Mouse (Mus musculus): ENCODE data around the gene Tinagl1. TPM values are rescaled to one million over a fixed set of nuclear protein-coding genes. Genes with fewer than 3 reads are reported as not detected.

Gene Tinagl1
- 65.6 and 72.9 TPM in 2 replicates for polyA plus RNA-seq (2015; fragmentation: Nextera tagmentation; extraction: Ambion mirVana)

DNA sequence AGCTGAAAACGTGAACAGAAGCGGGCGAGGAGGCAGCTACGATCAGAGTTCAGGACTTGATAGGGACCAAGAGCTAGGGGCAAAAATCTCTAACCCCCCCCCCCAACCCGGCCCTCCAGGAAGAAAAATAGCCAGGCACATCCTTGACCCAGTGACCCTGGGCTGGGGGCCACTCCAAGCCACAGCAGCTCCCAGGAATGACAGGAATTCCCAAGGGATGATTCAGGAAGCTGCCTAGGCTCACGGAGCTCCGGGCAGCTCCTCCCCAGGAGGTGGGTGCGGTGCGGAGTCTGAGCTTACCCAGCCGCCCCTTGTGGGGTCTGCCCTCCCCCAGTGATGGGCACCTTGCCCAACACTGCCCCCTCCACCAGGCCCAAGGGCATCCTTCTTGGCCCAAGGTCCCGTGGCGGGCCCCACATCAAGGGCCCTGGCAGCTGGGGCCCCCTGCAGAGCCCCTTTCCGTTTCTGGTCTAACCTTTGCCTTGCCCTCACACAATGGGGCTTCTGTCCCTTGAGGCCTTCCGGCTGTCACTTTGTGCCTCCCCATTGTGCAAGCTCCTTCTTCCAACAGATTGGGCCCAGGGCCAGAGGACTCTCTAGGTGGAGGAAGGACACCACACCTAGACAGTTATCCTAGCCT lies at the start of gene Tinagl1:
Tinagl1 (minus strand) TSS at position 51 of the 640 bp plus-strand sequence.
- Histone ChIP-seq H3K9me3 (no peaks in the 10 kb centered on the region), H3K27me3 (replicated peaks) (peaks cover 4% of the 10 kb centered on the region), H3K36me3 (no peaks in the 10 kb centered on the region), H3K4me3 (replicated peaks) (peak within 1 kb of the TSS; percentile 39), H3K27ac (peak within 1 kb of the TSS; percentile 78), H3K4me2 (replicated peaks) (peak within 1 kb of the TSS; percentile 69), H3K4me1 (replicated peaks) (peaks cover 56% of the 10 kb centered on the region), H3K9ac (peak within 1 kb of the TSS; percentile 46)
- ATAC-seq = peak; percentile 59
- whole genome bisulfite sequencing = 3% methylated on average over 14 of the region's 14 CpGs

DNA sequence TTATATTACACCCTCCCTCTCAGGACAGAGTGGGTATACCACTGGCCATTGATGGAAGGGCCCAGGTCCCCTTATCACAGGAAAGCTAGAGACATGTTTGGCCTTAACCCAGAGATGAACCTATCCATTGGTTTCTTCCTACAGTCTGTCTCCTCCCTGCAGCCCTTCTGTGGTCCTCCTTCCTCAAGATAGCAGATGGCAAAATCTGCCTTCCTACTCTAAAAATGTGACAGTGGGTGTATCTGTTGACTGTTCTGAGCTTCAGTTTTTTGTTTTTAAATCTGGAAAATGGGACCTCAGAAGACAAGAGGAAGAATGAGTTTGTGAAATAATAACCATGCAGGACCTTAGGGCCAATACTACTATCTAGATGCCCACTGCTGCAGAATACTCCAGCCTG lies 49.1 kb upstream of the Tinagl1 start:
- ATAC-seq = no peak
- H3K4me2 ChIP-seq (replicated peaks) = no peak overlapping the region
- no peaks in the 10 kb centered on the region for H3K9me3 ChIP-seq
- no peaks in the 10 kb centered on the region for H3K36me3 ChIP-seq
- H3K27ac ChIP-seq = no peak overlapping the region
- H3K4me1 ChIP-seq (replicated peaks) = no peaks in the 10 kb centered on the region
- no peak overlapping the region for H3K4me3 ChIP-seq (replicated peaks)
- no peak overlapping the region for H3K9ac ChIP-seq
- H3K27me3 ChIP-seq (replicated peaks) = no peaks in the 10 kb centered on the region

DNA sequence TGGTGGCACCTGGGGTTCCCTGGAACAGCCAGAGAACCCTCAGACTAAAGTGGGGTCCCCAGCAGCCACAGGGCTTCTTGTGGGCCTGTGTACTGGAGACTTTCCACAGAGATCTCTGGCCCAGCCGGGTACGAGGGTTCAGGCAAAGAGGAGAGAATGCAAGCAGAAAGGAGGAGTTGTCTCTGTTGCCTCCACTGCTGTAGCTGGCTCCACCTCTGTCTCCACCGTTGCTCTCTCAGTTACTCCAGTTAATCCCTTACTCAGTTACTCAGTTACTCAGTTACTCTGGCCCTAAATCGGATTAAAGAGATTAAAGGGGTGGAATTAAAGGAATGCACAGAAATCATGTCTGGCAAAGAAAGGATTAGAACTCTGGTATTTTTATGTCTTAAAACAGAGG lies 47.3 kb upstream of the Tinagl1 start, which contains the start of gene Gm853:
Gm853 (minus strand) TSS at position 223 of the 400 bp plus-strand sequence.
- ATAC-seq = no peak
- H3K9ac ChIP-seq = no peak within 1 kb of the TSS
- no peaks in the 10 kb centered on the region for H3K4me1 ChIP-seq (replicated peaks)
- H3K9me3 ChIP-seq = no peaks in the 10 kb centered on the region
- H3K4me3 ChIP-seq (replicated peaks) = no peak within 1 kb of the TSS
- no peaks in the 10 kb centered on the region for H3K36me3 ChIP-seq
- no peak within 1 kb of the TSS for H3K4me2 ChIP-seq (replicated peaks)
- H3K27ac ChIP-seq = no peak within 1 kb of the TSS
- H3K27me3 ChIP-seq (replicated peaks) = no peaks in the 10 kb centered on the region
- 59% methylated on average over 4 of the region's 4 CpGs for WGBS

DNA sequence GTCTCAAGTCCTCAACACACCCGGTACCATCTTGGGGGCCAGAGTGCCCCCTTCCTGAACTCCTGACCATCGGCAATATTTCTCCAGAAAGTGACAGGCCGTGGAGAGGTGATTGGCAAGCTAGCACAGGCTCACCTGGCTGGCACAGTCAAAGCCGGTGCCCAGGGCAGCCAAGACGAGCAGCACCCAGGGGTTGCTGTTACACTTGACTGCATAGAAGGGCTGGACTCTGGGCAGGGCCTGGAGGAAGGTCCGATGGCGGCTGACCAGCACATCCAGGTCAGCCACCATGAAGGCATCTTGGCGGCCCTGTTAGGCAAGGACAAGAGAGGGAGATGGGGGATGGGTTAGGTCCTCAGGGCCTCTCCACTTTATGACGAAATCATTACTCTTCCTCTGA lies 45.3 kb upstream of the Tinagl1 start:
- Histone ChIP-seq H3K4me2 (replicated peaks) (no peak overlapping the region), H3K4me3 (replicated peaks) (no peak overlapping the region), H3K27me3 (replicated peaks) (no peaks in the 10 kb centered on the region), H3K27ac (no peak overlapping the region), H3K9me3 (no peaks in the 10 kb centered on the region), H3K36me3 (no peaks in the 10 kb centered on the region), H3K9ac (no peak overlapping the region), H3K4me1 (replicated peaks) (no peaks in the 10 kb centered on the region)
- ATAC-seq = no peak
- 87% methylated on average over 9 of the region's 9 CpGs for WGBS

DNA sequence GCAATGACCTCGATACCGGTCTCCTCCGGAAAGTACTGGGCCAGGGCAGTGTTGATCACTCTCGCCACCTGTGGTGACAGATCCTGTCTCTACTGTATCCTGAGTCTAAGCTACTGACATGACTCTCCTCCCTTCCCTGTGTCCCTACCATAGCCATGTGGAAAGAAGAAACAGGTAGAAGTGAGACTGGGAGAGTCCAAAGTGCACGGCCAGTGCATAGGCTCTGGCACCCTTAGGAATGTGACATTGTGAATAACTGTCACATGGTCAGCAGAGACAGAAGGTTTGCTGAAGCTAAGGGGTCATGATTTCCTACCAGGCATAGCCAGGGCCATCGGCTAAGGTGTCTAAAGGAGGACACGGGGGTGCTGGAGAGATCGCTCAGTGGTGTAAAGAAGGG lies 40.5 kb upstream of the Tinagl1 start:
- Histone ChIP-seq H3K4me2 (replicated peaks) (no peak overlapping the region), H3K4me1 (replicated peaks) (no peaks in the 10 kb centered on the region), H3K9ac (no peak overlapping the region), H3K9me3 (no peaks in the 10 kb centered on the region), H3K4me3 (replicated peaks) (no peak overlapping the region), H3K27me3 (replicated peaks) (no peaks in the 10 kb centered on the region), H3K36me3 (no peaks in the 10 kb centered on the region), H3K27ac (no peak overlapping the region)
- peak; percentile 53; the same call in 1 of the 2 replicates for ATAC-seq
- WGBS = 82% methylated on average over 8 of the region's 8 CpGs

DNA sequence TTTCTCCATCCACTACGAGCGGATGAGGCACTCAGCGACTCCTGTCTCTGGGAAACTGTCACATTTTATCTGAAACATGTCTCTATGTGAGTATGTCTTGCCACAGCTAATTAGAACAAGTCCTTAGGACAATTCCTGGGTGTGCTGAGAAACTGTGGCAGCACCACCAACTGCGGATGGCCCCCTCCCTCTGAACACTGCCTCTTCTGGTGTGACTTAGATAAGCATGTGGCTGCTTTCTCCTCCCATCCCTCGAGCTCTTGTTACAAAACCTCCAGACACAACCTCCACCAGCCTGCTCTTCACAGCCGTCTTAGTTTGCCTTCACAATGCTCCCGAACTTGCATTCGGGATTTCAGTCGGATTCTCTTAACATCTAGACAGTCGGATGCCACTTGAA lies 38.9 kb upstream of the Tinagl1 start:
- Histone ChIP-seq H3K9me3 (no peaks in the 10 kb centered on the region), H3K4me2 (replicated peaks) (no peak overlapping the region), H3K36me3 (no peaks in the 10 kb centered on the region), H3K9ac (no peak overlapping the region), H3K27me3 (replicated peaks) (no peaks in the 10 kb centered on the region), H3K27ac (no peak overlapping the region), H3K4me3 (replicated peaks) (no peak overlapping the region), H3K4me1 (replicated peaks) (no peaks in the 10 kb centered on the region)
- 70% methylated on average over 10 of the region's 10 CpGs for WGBS
- no peak for ATAC-seq

DNA sequence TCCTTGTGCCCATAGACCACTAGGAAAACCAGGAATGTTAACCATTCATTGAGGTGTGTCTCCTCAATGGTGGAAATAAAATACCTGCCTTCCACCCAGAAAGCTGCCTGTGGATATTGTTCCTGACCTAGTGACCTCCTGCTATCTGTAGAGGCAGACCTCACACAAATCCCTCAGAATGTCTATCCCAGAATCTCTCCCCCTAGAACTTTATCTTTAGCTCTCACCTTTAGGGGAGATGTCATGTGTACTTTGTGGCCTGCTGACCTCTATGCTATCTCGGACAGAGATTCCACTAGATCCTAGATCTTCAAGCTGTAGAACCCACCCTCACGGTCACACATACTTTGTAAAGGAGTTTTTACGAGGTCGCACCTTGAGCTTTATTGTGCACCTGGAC lies 38.3 kb upstream of the Tinagl1 start:
- WGBS = 64% methylated on average over 4 of the region's 4 CpGs
- H3K9ac ChIP-seq = no peak overlapping the region

DNA sequence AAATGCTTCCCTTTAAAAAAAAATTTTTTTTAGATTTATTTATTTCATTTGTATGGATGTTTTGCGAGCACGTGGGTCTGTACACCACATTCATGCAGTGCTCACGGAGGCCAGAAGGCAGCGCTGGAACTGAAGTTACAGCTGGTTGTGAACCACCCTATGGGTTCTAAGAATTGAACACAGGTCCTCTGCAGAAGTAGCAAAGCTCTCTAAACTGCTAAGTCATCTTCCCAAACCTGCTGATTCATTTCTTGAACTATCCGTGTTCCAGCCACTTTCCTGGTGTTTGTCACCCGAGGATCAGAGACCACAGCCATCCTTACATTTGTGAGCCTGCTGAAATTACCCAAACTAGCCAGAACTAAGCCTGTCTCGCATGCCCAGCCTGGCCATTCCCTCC lies 37.5 kb upstream of the Tinagl1 start:
- no peak for ATAC-seq
- no peak overlapping the region for H3K4me2 ChIP-seq (replicated peaks)
- no peak overlapping the region for H3K9ac ChIP-seq
- H3K4me1 ChIP-seq (replicated peaks) = no peaks in the 10 kb centered on the region
- H3K27me3 ChIP-seq (replicated peaks) = no peaks in the 10 kb centered on the region
- H3K36me3 ChIP-seq = no peaks in the 10 kb centered on the region
- 74% methylated on average over 7 of the region's 7 CpGs for WGBS
- H3K27ac ChIP-seq = no peak overlapping the region
- no peak overlapping the region for H3K4me3 ChIP-seq (replicated peaks)
- no peaks in the 10 kb centered on the region for H3K9me3 ChIP-seq

More for the DNA sequence above, 38.3 kb upstream of the Tinagl1 start:
- no peaks in the 10 kb centered on the region for H3K4me1 ChIP-seq (replicated peaks)
- no peak for ATAC-seq
- no peaks in the 10 kb centered on the region for H3K27me3 ChIP-seq (replicated peaks)
- H3K36me3 ChIP-seq = no peaks in the 10 kb centered on the region
- H3K4me3 ChIP-seq (replicated peaks) = no peak overlapping the region
- no peak overlapping the region for H3K27ac ChIP-seq
- no peak overlapping the region for H3K4me2 ChIP-seq (replicated peaks)
- no peaks in the 10 kb centered on the region for H3K9me3 ChIP-seq

DNA sequence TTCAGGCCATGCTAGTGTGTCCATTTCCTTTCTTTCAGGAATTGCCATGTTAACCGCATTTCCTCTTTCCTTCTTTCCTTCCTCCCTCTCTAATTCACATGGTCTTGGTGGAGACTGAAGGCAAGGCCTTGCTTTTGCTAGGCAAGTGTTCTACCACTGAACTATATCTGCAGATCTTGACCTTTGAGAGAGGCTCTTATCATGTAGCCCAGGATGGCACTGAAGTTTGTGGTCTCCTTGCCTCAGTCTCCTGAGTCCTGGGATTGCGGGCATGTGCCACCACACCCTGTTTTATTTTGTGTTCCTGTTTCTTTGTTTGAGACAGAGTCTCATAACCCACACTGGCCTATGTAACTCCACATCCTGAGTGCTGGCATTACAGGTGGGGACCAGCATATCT lies 36.9 kb upstream of the Tinagl1 start:
- no peak overlapping the region for H3K9ac ChIP-seq
- no peak for ATAC-seq
- H3K36me3 ChIP-seq = no peaks in the 10 kb centered on the region
- H3K27ac ChIP-seq = no peak overlapping the region
- no peak overlapping the region for H3K4me2 ChIP-seq (replicated peaks)
- no peaks in the 10 kb centered on the region for H3K4me1 ChIP-seq (replicated peaks)
- no peaks in the 10 kb centered on the region for H3K27me3 ChIP-seq (replicated peaks)
- H3K9me3 ChIP-seq = no peaks in the 10 kb centered on the region
- no peak overlapping the region for H3K4me3 ChIP-seq (replicated peaks)
- WGBS = 84% methylated on average over 2 of the region's 2 CpGs

DNA sequence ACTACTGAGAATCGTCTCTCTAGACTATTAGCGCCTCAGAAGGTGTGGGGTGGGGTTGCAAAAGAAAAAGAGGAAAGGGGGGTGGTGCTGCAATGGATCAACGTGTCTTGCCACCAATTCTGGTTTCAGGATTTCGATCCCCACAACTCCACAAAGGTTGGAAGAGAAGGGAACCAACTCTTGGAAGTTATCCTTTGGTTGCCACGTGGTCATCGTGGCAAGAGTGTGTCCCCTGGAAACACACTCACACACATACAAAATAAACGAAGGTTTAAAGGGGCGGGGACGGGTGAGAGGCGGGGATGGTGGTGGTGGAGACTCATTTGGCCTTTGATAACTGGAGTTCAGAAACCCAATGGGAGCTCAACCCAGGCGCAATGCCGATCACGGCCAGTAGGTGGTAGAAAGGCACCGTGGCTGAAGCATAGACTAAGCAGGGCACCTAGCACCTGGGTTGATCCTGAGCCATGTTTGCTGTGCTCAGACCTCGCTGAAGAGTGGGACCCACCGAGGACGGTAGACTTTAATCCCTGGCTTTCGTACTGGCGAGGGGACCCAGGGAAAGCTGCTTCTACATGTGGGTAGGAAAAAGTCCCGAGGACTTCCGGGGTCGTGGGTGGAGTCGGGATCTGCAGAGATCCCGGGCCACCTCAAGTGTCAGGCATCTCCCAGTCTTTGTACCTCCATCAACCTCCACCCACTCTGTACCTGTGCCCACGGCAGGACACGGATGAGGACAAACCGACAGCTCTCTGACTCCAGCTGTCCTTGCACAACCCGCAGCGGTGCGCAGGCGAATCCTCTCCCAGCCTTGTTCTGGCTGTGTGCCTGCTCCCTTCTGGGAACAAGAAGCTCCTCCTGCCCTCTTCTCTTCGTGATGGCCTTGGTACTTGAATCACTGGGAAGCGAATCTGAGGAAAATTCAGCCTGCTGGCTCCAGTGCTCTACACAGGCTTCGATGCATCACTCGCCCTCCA lies 24.1 kb upstream of the Tinagl1 start:
- Histone ChIP-seq H3K36me3 (no peaks in the 10 kb centered on the region), H3K4me2 (replicated peaks) (peak overlapping the region; percentile 79), H3K27ac (no peak overlapping the region), H3K4me1 (replicated peaks) (0 out of 2 replicates have a peak, but pooled peaks cover 2% of the 10 kb centered on the region), H3K4me3 (replicated peaks) (peak overlapping the region; percentile 38), H3K27me3 (replicated peaks) (0 out of 2 replicates have a peak, but pooled peaks cover 13% of the 10 kb centered on the region), H3K9me3 (no peaks in the 10 kb centered on the region), H3K9ac (peak overlapping the region; percentile 47)
- WGBS = 13% methylated on average over 35 of the region's 35 CpGs
- ATAC-seq = peak; percentile 83

DNA sequence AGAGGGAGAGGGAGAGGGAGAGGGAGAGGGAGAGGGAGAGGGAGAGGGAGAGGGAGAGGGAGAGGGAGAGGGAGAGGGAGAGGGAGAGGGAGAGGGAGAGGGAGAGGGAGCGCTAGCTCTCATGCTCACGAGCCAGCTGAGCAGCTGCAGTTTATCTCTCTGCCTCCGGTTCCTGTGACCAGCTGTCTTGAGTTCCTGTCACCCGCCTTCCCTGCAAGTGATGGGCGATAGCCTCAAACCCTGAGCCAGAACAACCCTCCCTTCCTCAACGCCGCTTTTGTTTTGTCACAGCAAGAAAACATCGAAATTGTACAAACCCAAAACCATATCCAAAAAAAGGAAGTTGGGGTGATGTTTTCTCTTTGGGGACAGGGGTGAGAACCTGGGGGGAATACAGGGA lies 21.6 kb upstream of the Tinagl1 start:
- H3K27ac ChIP-seq = no peak overlapping the region
- no peaks in the 10 kb centered on the region for H3K9me3 ChIP-seq
- no peak overlapping the region for H3K4me3 ChIP-seq (replicated peaks)
- 0 out of 2 replicates have a peak, but pooled peaks cover 13% of the 10 kb centered on the region for H3K27me3 ChIP-seq (replicated peaks)
- no peak overlapping the region for H3K4me2 ChIP-seq (replicated peaks)
- no peak overlapping the region for H3K9ac ChIP-seq
- ATAC-seq = no peak
- no peaks in the 10 kb centered on the region for H3K36me3 ChIP-seq
- H3K4me1 ChIP-seq (replicated peaks) = 0 out of 2 replicates have a peak, but pooled peaks cover 2% of the 10 kb centered on the region
- 62% methylated on average over 8 of the region's 8 CpGs for WGBS

DNA sequence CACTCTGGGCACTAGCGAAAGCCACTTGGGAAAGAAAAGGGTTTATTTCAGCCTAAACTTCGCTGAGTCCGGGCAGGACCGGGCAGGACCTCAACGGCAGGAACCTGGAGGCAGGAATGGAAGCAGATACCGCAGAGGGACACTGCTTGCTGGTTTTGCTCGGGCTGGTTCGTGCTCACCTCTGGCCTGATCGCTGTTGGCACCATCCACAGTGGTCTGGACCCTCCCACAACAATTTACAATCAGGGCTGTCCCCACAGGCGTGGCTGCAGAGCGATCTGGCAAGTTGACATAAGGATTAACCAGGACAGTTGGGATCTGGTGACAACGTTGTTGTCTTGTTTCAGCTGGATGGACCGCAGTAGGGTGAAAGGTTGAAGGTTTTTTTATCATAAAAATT lies 21.0 kb upstream of the Tinagl1 start:
- Histone ChIP-seq H3K4me2 (replicated peaks) (no peak overlapping the region), H3K4me1 (replicated peaks) (0 out of 2 replicates have a peak, but pooled peaks cover 2% of the 10 kb centered on the region), H3K36me3 (no peaks in the 10 kb centered on the region), H3K4me3 (replicated peaks) (no peak overlapping the region), H3K27me3 (replicated peaks) (0 out of 2 replicates have a peak, but pooled peaks cover 13% of the 10 kb centered on the region), H3K9ac (no peak overlapping the region), H3K9me3 (no peaks in the 10 kb centered on the region), H3K27ac (no peak overlapping the region)
- no peak for ATAC-seq
- WGBS = 66% methylated on average over 13 of the region's 13 CpGs

Measured in intestine, embryonic 15.5 days (tissue).